Mouse (Mus musculus) hindbrain, embryonic 15.5 days (tissue): ENCODE measurements around the gene Milr1. TPM values are rescaled to one million over a fixed set of nuclear protein-coding genes. Genes with fewer than 3 reads are reported as not detected.

Experiments
- ATAC-seq: fragments of 200-750 bp; cut with Nextera tagmentation; 2 replicates; pipeline ENCODE4 v1.8.0; 2017; ENCODE audit warnings: low read depth, moderate number of reproducible peaks, moderate TSS enrichment; ENCODE audit not compliant: low FRiP score
- H3K27ac ChIP-seq: fragments of 300-500 bp; sonication (generic); replicated peaks from 2 replicates; pipeline ENCODE4 v1.5.1; 2015; ENCODE audit warnings: mild to moderate bottlenecking, inconsistent platforms
- H3K27me3 ChIP-seq: fragments of 300-500 bp; sonication (generic); 2 replicates; pipeline ENCODE4 v1.6.1; 2015; ENCODE audit warnings: control low read depth, inconsistent platforms
- H3K36me3 ChIP-seq: fragments of 300-500 bp; sonication (generic); 2 replicates; pipeline ENCODE4 v1.6.1; 2015; ENCODE audit warnings: control low read depth, inconsistent platforms
- H3K4me1 ChIP-seq: fragments of 300-500 bp; sonication (generic); replicated peaks from 2 replicates; pipeline ENCODE4 v1.6.1; 2015; ENCODE audit warnings: control low read depth, inconsistent platforms
- H3K4me2 ChIP-seq: fragments of 300-500 bp; sonication (generic); 2 replicates; pipeline ENCODE4 v1.6.1; 2015; ENCODE audit warnings: moderate library complexity, mild to moderate bottlenecking, inconsistent platforms
- H3K4me3 ChIP-seq: fragments of 300-500 bp; sonication (generic); 2 replicates; pipeline ENCODE4 v1.5.1; 2015; ENCODE audit warnings: mild to moderate bottlenecking, inconsistent platforms
- H3K9ac ChIP-seq: fragments of 300-500 bp; sonication (generic); 2 replicates; pipeline ENCODE4 v1.6.1; 2015; ENCODE audit warnings: inconsistent platforms
- H3K9me3 ChIP-seq: fragments of 300-500 bp; sonication (generic); 2 replicates; pipeline ENCODE4 v1.6.1; 2016; ENCODE audit warnings: control low read depth, inconsistent platforms
- WGBS: fragments of 180-500 bp; shearing (Covaris S2); methylation state at CpG from one replicate; pipeline ENCODE4 v1.1.7; 2015; 5-methylcytosine and 5-hydroxymethylcytosine counted together
- polyA plus RNA-seq: library from polyadenylated mRNA; unstranded; fragments of >200 nt; fragmentation: Nextera tagmentation; extraction: Ambion mirVana; gene quantifications from 2 replicates; pipeline ENCODE4 v1.2.1, GENCODE M21; 2015

Gene Milr1
- polyA plus RNA-seq, 1 experiment from 2014 or later, result 0.70 TPM

GRCm38 (mm10) chr11:106762139-106762799 is 11.2 kb downstream of the Milr1 start:
- Histone ChIP-seq H3K4me3 (no peak overlapping the region), H3K36me3 (peaks cover 8% of the 10 kb centered on the region), H3K4me2 (no peak overlapping the region), H3K9me3 (no peaks in the 10 kb centered on the region), H3K27ac (no peak overlapping the region), H3K9ac (no peak overlapping the region), H3K27me3 (no peaks in the 10 kb centered on the region), H3K4me1 (no peaks in the 10 kb centered on the region)
- no peak for ATAC-seq
- 59% methylated on average over 5 of the region's 5 CpGs for WGBS

GRCm38 (mm10) chr11:106762800-106763185 is 11.8 kb downstream of the Milr1 start:
- ATAC-seq, result no peak
- 79% methylated on average over 9 of the region's 9 CpGs for WGBS
- peaks cover 11% of the 10 kb centered on the region for H3K36me3 ChIP-seq
- H3K4me1 ChIP-seq, result no peaks in the 10 kb centered on the region
- no peaks in the 10 kb centered on the region for H3K27me3 ChIP-seq
- no peak overlapping the region for H3K4me2 ChIP-seq
- no peak overlapping the region for H3K9ac ChIP-seq
- no peaks in the 10 kb centered on the region for H3K9me3 ChIP-seq
- H3K4me3 ChIP-seq, result no peak overlapping the region
- no peak overlapping the region for H3K27ac ChIP-seq

- H3K9ac ChIP-seq, result no peak overlapping the region
- no peak overlapping the region for H3K4me3 ChIP-seq
- H3K36me3 ChIP-seq, result peaks cover 38% of the 10 kb centered on the region
- no peak overlapping the region for H3K27ac ChIP-seq
- no peak for ATAC-seq
- no peaks in the 10 kb centered on the region for H3K27me3 ChIP-seq
- 94% methylated on average over 4 of the region's 4 CpGs for WGBS
- no peak overlapping the region for H3K4me2 ChIP-seq
- no peaks in the 10 kb centered on the region for H3K9me3 ChIP-seq
- H3K4me1 ChIP-seq, result no peaks in the 10 kb centered on the region
Measured at GRCm38 (mm10) chr11:106766611-106767162, 15.7 kb downstream of the Milr1 start.

GRCm38 (mm10) chr11:106767516-106767915 is 16.5 kb downstream of the Milr1 start:
- Histone ChIP-seq H3K27me3 (no peaks in the 10 kb centered on the region), H3K9me3 (no peaks in the 10 kb centered on the region), H3K4me1 (no peaks in the 10 kb centered on the region), H3K9ac (no peak overlapping the region), H3K36me3 (peaks cover 44% of the 10 kb centered on the region), H3K4me3 (no peak overlapping the region), H3K27ac (no peak overlapping the region), H3K4me2 (no peak overlapping the region)
- 93% methylated on average over 4 of the region's 4 CpGs for WGBS
- no peak for ATAC-seq

GRCm38 (mm10) chr11:106770195-106770974 is 19.4 kb downstream of the Milr1 start:
- H3K27me3 ChIP-seq, result no peaks in the 10 kb centered on the region
- no peak overlapping the region for H3K9ac ChIP-seq
- no peak overlapping the region for H3K4me3 ChIP-seq
- no peak for ATAC-seq
- H3K27ac ChIP-seq, result no peak overlapping the region
- H3K9me3 ChIP-seq, result no peaks in the 10 kb centered on the region
- no peaks in the 10 kb centered on the region for H3K4me1 ChIP-seq
- H3K4me2 ChIP-seq, result no peak overlapping the region
- WGBS, result 96% methylated on average over 9 of the region's 9 CpGs
- H3K36me3 ChIP-seq, result peaks cover 71% of the 10 kb centered on the region

- peaks cover 8% of the 10 kb centered on the region; the same call in 1 of the 2 replicates for H3K4me1 ChIP-seq
- H3K9ac ChIP-seq, result no peak overlapping the region
- no peaks in the 10 kb centered on the region for H3K27me3 ChIP-seq
- H3K36me3 ChIP-seq, result peaks cover 60% of the 10 kb centered on the region
- no peak for ATAC-seq
- 90% methylated on average over 9 of the region's 9 CpGs for WGBS
- no peak overlapping the region for H3K4me3 ChIP-seq
- no peak overlapping the region for H3K4me2 ChIP-seq
- H3K27ac ChIP-seq, result no peak overlapping the region
- H3K9me3 ChIP-seq, result no peaks in the 10 kb centered on the region
Measured at GRCm38 (mm10) chr11:106773061-106773460, 22.0 kb downstream of the Milr1 start.

GRCm38 (mm10) chr11:106776960-106777359 is 25.9 kb downstream of the Milr1 start:
- ATAC-seq, result no peak
- no peaks in the 10 kb centered on the region for H3K9me3 ChIP-seq
- no peak overlapping the region for H3K4me2 ChIP-seq
- peaks cover 47% of the 10 kb centered on the region for H3K36me3 ChIP-seq
- peaks cover 23% of the 10 kb centered on the region for H3K4me1 ChIP-seq
- WGBS, result 100% methylated on average over 4 of the region's 4 CpGs
- no peak overlapping the region for H3K27ac ChIP-seq
- H3K9ac ChIP-seq, result no peak overlapping the region
- H3K27me3 ChIP-seq, result no peaks in the 10 kb centered on the region
- no peak overlapping the region for H3K4me3 ChIP-seq

- H3K27me3 ChIP-seq, result no peaks in the 10 kb centered on the region
- H3K27ac ChIP-seq, result no peak overlapping the region
- H3K4me1 ChIP-seq, result peaks cover 23% of the 10 kb centered on the region
- no peak overlapping the region for H3K4me3 ChIP-seq
- WGBS, result 96% methylated on average over 3 of the region's 3 CpGs
- H3K36me3 ChIP-seq, result peaks cover 47% of the 10 kb centered on the region
- no peak overlapping the region for H3K9ac ChIP-seq
- no peak overlapping the region for H3K4me2 ChIP-seq
- no peak for ATAC-seq
- H3K9me3 ChIP-seq, result no peaks in the 10 kb centered on the region
Measured at GRCm38 (mm10) chr11:106777395-106777794, 26.4 kb downstream of the Milr1 start.

- ATAC-seq, result no peak
- Histone ChIP-seq H3K27ac (no peak overlapping the region), H3K4me1 (peaks cover 23% of the 10 kb centered on the region), H3K4me3 (no peak overlapping the region), H3K4me2 (peak overlapping the region; percentile 79), H3K27me3 (no peaks in the 10 kb centered on the region), H3K36me3 (peaks cover 47% of the 10 kb centered on the region), H3K9me3 (no peaks in the 10 kb centered on the region), H3K9ac (no peak overlapping the region)
- WGBS, result 94% methylated on average over 7 of the region's 7 CpGs
Measured at GRCm38 (mm10) chr11:106778132-106778531, 27.1 kb downstream of the Milr1 start.

GRCm38 (mm10) chr11:106778589-106779387 is 27.8 kb downstream of the Milr1 start:
- WGBS, result 1% methylated on average over 39 of the region's 39 CpGs
- no peak; the same call in 1 of the 2 replicates for ATAC-seq
- Histone ChIP-seq H3K9me3 (no peaks in the 10 kb centered on the region), H3K27me3 (no peaks in the 10 kb centered on the region), H3K36me3 (peaks cover 46% of the 10 kb centered on the region), H3K4me3 (peak overlapping the region; percentile 71), H3K27ac (peak overlapping the region; percentile 87), H3K4me1 (peaks cover 25% of the 10 kb centered on the region), H3K9ac (peak overlapping the region; percentile 78), H3K4me2 (peak overlapping the region; percentile 79)

GRCm38 (mm10) chr11:106779388-106780088 is 28.5 kb downstream of the Milr1 start, which contains the start of gene Polg2:
Polg2 (minus strand) TSS chr11:106779537.
- H3K9ac ChIP-seq, result peak within 1 kb of the TSS; percentile 78
- H3K4me2 ChIP-seq, result peak within 1 kb of the TSS; percentile 79
- H3K4me3 ChIP-seq, result peak within 1 kb of the TSS; percentile 71
- peaks cover 30% of the 10 kb centered on the region for H3K4me1 ChIP-seq
- ATAC-seq, result peak; percentile 99
- H3K27ac ChIP-seq, result peak within 1 kb of the TSS; percentile 87
- no peaks in the 10 kb centered on the region for H3K9me3 ChIP-seq
- peaks cover 46% of the 10 kb centered on the region for H3K36me3 ChIP-seq
- no peaks in the 10 kb centered on the region for H3K27me3 ChIP-seq
- WGBS, result 2% methylated on average over 30 of the region's 30 CpGs
